Mouse (Mus musculus) myocyte (in vitro differentiated cells): ENCODE data around the gene Zbp1. TPM values are rescaled to one million over a fixed set of nuclear protein-coding genes. Genes with fewer than 3 reads are reported as not detected.

Experiments
- H3K27me3 ChIP-seq: one replicate; pipeline ENCODE4 v1.6.1; 2011; ENCODE audit not compliant: control insufficient read depth, insufficient read depth, insufficient read length
- H3K36me3 ChIP-seq: one replicate; pipeline ENCODE4 v1.6.1; 2011; ENCODE audit not compliant: control insufficient read depth, insufficient read depth
- H3K4me2 ChIP-seq: one replicate; pipeline ENCODE4 v1.6.1; 2011; ENCODE audit warnings: low read depth, control low read depth
- H3K4me3 ChIP-seq: one replicate; pipeline ENCODE4 v1.5.1; 2011; ENCODE audit warnings: mild to moderate bottlenecking, control low read depth, moderate library complexity
- H3K79me2 ChIP-seq: one replicate; pipeline ENCODE4 v1.6.1; 2011; ENCODE audit not compliant: control insufficient read depth, insufficient read depth
- H3ac ChIP-seq: one replicate; pipeline ENCODE4 v1.6.1; 2011; ENCODE audit not compliant: control insufficient read depth, insufficient read length
- CEBPB ChIP-seq: IDR thresholded peaks from 2 replicates; pipeline ENCODE4 v1.6.1; 2011; ENCODE audit warnings: mild to moderate bottlenecking, moderate library complexity; ENCODE audit not compliant: poor library complexity, insufficient read depth, severe bottlenecking
- E2F4 ChIP-seq: IDR thresholded peaks from one replicate; pipeline ENCODE4 v1.6.1; 2011; ENCODE audit warnings: mild to moderate bottlenecking, control low read depth, moderate library complexity; ENCODE audit not compliant: insufficient read depth
- MAX ChIP-seq: IDR thresholded peaks from one replicate; pipeline ENCODE4 v1.6.1; 2011; ENCODE audit warnings: low read depth, mild to moderate bottlenecking, control low read depth
- MYOD1 ChIP-seq, 3 experiments: IDR thresholded peaks; one replicate each; pipeline ENCODE4 v1.6.1; 2011; ENCODE audit warnings: control low read depth in 2 of 3, low read depth in 2 of 3, mild to moderate bottlenecking in 2 of 3, moderate library complexity in 1 of 3; ENCODE audit not compliant: insufficient read length in 2 of 3, control insufficient read depth in 1 of 3
- MYOG ChIP-seq, 3 experiments: IDR thresholded peaks; one replicate each; pipeline ENCODE4 v1.6.1; 2011; ENCODE audit warnings: control low read depth in 2 of 3, low read depth in 2 of 3, mild to moderate bottlenecking in 2 of 3; ENCODE audit not compliant: insufficient read length in 2 of 3, control insufficient read depth in 1 of 3, insufficient read depth in 1 of 3
- POLR2A ChIP-seq: IDR thresholded peaks from one replicate; pipeline ENCODE4 v1.6.1; 2011; ENCODE audit warnings: low read depth, mild to moderate bottlenecking, control low read depth, moderate library complexity; ENCODE audit not compliant: insufficient read length
- POLR2AphosphoS2 ChIP-seq: IDR thresholded peaks from one replicate; pipeline ENCODE4 v1.6.1; 2011; ENCODE audit warnings: low read depth, control low read depth; ENCODE audit not compliant: insufficient read length
- REST ChIP-seq: IDR thresholded peaks from one replicate; pipeline ENCODE4 v1.6.1; 2011; ENCODE audit warnings: mild to moderate bottlenecking, control low read depth, moderate library complexity; ENCODE audit not compliant: insufficient read depth, insufficient read length
- SRF ChIP-seq: IDR thresholded peaks from one replicate; pipeline ENCODE4 v1.6.1; 2011; ENCODE audit warnings: low read depth; ENCODE audit not compliant: control insufficient read depth, insufficient read length
- TCF12 ChIP-seq: IDR thresholded peaks from one replicate; pipeline ENCODE4 v1.6.1; 2011; ENCODE audit warnings: mild to moderate bottlenecking, control low read depth; ENCODE audit not compliant: poor library complexity, insufficient read depth, severe bottlenecking
- TCF3 ChIP-seq: IDR thresholded peaks from one replicate; pipeline ENCODE4 v1.6.1; 2011; ENCODE audit warnings: low read depth, control low read depth; ENCODE audit not compliant: insufficient read length
- USF1 ChIP-seq: IDR thresholded peaks from one replicate; pipeline ENCODE4 v1.6.1; 2011; ENCODE audit warnings: low read depth, mild to moderate bottlenecking, control low read depth, moderate library complexity
- polyA plus RNA-seq: library from polyadenylated mRNA; unstranded; fragments of >200 nt; fragmentation: generic; extraction: Trizol; gene quantifications from one replicate; pipeline ENCODE4 v1.2.1, GENCODE M21; 2012; ENCODE audit warnings: missing spikeins

Zbp1 gene
- polyA plus RNA-seq, 1 experiment: 1.1 TPM

- Histone ChIP-seq H3K36me3 (no peaks in the 10 kb centered on the region), H3K79me2 (no peaks in the 10 kb centered on the region), H3K27me3 (peaks cover 57% of the 10 kb centered on the region), H3K4me3 (no peak overlapping the region), H3K4me2 (no peak overlapping the region), H3ac (no peak overlapping the region)
- TF ChIP-seq TCF3 (no peak), REST (no peak), POLR2AphosphoS2 (no peak), SRF (no peak), MYOD1 (IDR thresholded peaks at IDR 0.05; ENCODE audit: control insufficient read depth in 1 of 3, insufficient read length in 2 of 3, low read depth in 2 of 3) (no peak), MAX (no peak), TCF12 (no peak), E2F4 (no peak), CEBPB (no peak)
Observed at GRCm38 (mm10) chr2:173179046-173179445, 39.7 kb downstream of the Zbp1 start.

DNA sequence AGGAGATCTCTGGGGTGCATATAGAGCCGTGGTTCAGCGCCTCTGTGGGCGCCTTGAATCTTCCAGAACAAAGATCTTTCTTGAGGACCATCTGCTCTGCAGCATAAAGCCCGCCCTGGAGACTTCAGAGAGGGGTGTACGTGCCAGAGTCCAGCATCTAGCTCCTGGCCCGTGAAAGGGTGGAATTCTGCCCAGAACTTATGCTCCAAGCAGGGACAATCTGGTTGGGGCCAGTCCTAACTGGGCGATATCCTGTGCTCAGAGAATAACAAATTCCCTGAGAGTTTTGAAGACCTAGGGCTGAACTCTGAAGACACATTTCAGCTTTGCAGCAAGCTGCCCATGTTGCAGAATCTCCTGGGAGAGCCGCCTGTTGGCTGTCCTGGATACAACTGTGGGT is 40.8 kb downstream of the Zbp1 start:
- Histone ChIP-seq H3K36me3 (no peaks in the 10 kb centered on the region), H3K79me2 (no peaks in the 10 kb centered on the region), H3ac (no peak overlapping the region), H3K27me3 (peaks cover 58% of the 10 kb centered on the region), H3K4me2 (no peak overlapping the region), H3K4me3 (no peak overlapping the region)
- TF ChIP-seq POLR2A (no peak), TCF3 (no peak)

DNA sequence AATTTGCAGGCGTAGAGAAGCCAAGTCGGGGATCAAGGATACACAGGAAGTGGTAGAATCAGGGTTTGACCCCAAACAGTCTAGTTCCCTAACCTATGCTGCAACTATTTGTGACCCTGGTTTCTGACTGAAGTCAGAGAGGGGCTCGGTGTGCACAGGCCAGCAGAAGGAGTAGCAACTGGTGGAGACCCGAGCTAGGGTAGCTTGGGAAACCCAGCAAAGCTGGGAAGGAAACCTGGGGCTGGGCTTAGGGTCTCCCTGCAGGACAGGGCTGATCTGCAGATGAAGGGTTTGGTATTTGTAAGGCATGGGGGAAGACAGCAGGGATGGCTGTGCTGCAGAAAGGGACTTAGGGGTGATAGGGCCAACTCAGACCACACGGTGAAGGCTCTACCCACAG is 41.2 kb downstream of the Zbp1 start:
- TF ChIP-seq E2F4 (no peak), TCF12 (no peak), POLR2AphosphoS2 (no peak), REST (no peak), MYOG (IDR thresholded peaks at IDR 0.05; ENCODE audit: control insufficient read depth in 1 of 3, insufficient read depth in 1 of 3, insufficient read length in 2 of 3, low read depth in 2 of 3) (no peak), CEBPB (no peak), MAX (no peak), TCF3 (no peak), MYOD1 (IDR thresholded peaks at IDR 0.05; ENCODE audit: control insufficient read depth in 1 of 3, insufficient read length in 2 of 3, low read depth in 2 of 3) (no peak), POLR2A (no peak), SRF (no peak)

DNA sequence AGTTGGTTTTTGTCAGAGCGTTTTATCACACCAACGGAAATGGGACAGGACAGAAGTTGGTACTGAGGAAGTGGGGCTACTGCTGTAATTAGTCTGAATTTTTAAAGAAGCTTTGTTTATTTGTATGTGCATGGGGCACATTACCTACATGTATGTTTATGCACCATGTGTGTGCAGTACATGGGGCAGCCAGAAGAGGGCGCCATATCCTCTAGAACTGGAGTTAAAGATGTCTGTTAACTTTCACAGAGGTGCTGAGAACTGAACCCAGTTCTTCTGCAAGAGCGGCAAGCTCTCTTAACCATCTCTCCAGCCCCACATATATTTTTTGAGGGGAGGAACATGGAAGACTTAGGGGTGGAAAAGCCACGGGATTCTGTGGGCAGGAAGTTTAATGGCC is 43.0 kb downstream of the Zbp1 start:
- peaks cover 50% of the 10 kb centered on the region for H3K27me3 ChIP-seq
- no peak overlapping the region for H3K4me2 ChIP-seq
- no peak for TF ChIP-seq TCF3
- TF ChIP-seq USF1: no peak
- no peak for TF ChIP-seq POLR2A
- no peak for TF ChIP-seq CEBPB
- TF ChIP-seq MYOG (IDR thresholded peaks at IDR 0.05; ENCODE audit: control insufficient read depth in 1 of 3, insufficient read depth in 1 of 3, insufficient read length in 2 of 3, low read depth in 2 of 3): no peak
- TF ChIP-seq POLR2AphosphoS2: no peak
- no peak for TF ChIP-seq MAX
- TF ChIP-seq TCF12: no peak
- no peak for TF ChIP-seq REST
- TF ChIP-seq SRF: no peak
- TF ChIP-seq MYOD1 (IDR thresholded peaks at IDR 0.05; ENCODE audit: control insufficient read depth in 1 of 3, insufficient read length in 2 of 3, low read depth in 2 of 3): no peak
- no peak for TF ChIP-seq E2F4
- H3K79me2 ChIP-seq: no peaks in the 10 kb centered on the region
- H3ac ChIP-seq: no peak overlapping the region
- H3K36me3 ChIP-seq: no peaks in the 10 kb centered on the region
- no peak overlapping the region for H3K4me3 ChIP-seq

More for the DNA sequence above, 41.2 kb downstream of the Zbp1 start:
- Histone ChIP-seq H3K4me2 (no peak overlapping the region), H3K27me3 (peaks cover 55% of the 10 kb centered on the region), H3K36me3 (no peaks in the 10 kb centered on the region), H3ac (no peak overlapping the region), H3K4me3 (no peak overlapping the region), H3K79me2 (no peaks in the 10 kb centered on the region)

DNA sequence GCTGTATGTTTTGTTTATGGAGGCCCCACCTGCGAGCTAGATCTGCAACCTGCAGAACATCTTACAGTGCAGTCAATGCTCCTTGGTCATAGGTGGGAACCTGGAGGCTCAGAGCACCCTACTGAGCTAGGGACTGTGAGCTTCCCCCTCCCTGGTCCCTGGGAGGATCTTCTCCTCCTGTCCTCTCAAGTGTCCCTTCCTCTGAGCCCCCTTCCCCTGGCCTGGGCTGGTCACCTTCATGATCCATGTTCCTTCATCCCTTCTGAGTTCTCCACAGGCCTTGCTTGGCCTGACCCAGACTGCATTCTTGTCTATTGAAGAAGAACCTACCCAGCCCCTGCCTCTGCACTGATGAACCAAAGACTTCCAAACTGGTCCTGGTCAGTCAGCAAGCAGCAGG is 44.2 kb downstream of the Zbp1 start:
- no peaks in the 10 kb centered on the region for H3K79me2 ChIP-seq
- H3K4me3 ChIP-seq: no peak overlapping the region
- TF ChIP-seq POLR2A (no peak), REST (no peak), E2F4 (no peak), POLR2AphosphoS2 (no peak), MYOD1 (IDR thresholded peaks at IDR 0.05; ENCODE audit: control insufficient read depth in 1 of 3, insufficient read length in 2 of 3, low read depth in 2 of 3) (no peak), MAX (no peak)
- no peaks in the 10 kb centered on the region for H3K36me3 ChIP-seq
- H3ac ChIP-seq: no peak overlapping the region
- no peak overlapping the region for H3K4me2 ChIP-seq
- H3K27me3 ChIP-seq: peaks cover 38% of the 10 kb centered on the region
